Mouse (Mus musculus) heart, postnatal 0 days (tissue): ENCODE measurements around the gene Scg5.

ENCODE experiments used
- CTCF ChIP-seq: IDR thresholded peaks from 2 replicates; pipeline ENCODE4 v1.5.1; 2016; ENCODE audit warnings: antibody characterized with exemption, control low read depth, low read depth
- EP300 ChIP-seq: IDR thresholded peaks from 2 replicates; pipeline ENCODE4 v1.6.1; 2016; ENCODE audit warnings: antibody characterized with exemption, low read depth

DNA sequence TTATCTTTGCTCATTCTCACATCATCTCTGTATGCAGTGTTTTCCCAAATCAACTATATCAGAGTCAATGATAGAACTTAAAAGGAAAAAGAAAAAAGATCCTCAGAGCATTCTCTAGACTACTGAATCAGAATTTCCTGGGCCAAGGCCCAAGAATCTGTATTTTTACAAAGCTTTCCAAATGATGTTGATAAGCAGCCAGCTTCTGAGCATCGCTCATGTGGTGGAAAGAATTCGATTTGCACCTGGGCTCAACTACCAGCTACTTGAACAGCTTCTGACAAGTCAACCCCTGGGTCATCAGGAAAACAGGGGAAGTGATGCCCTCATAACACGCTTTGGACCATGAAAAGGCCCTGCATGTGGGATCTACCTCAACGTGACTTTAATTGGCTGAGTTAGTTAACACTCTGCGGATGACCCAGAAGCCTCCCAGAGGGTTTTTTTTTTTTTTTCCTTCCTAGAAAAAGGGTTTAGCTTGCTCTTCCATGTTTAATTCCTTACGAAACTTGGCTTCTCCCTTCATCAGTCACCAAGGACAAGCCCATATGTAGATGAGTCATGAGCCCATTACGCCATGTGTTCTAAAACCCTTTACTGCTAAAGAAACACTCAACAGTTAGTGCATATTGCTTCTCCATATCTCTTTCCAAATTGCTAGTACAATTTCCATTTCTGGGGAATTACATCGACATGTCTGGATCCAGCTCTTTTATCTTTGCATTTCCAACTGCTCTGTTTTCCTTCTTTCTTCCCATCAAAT is 60.2 kb downstream of the Scg5 start:
- TF ChIP-seq CTCF (no peak), EP300 (no peak)
